Mouse (Mus musculus): Measurements from ENCODE around the gene Gal3st2c. TPM values are rescaled to one million over a fixed set of nuclear protein-coding genes. Genes with fewer than 3 reads are reported as not detected.
"Not testable (repeated sequence)": the region's sequence is repeated elsewhere in the genome, so short reads cannot be mapped to it uniquely, and the experiment has no call there.

Gal3st2c gene
- total RNA-seq (2021): 1 to 10 TPM; 1.1 TPM
- long read RNA-seq, experiment 1, partial matches to known transcripts: 0 of 2 reads
- long read RNA-seq, experiment 1, other reads (novel, unspliced or antisense): 2 of 2 reads
- long read RNA-seq, experiment 2: 0 reads

GRCm38 (mm10) chr1:93990209-93990608 is at the start of gene Gal3st2c:
TSS of gene Gal3st2c (plus strand) at chr1:93990509.
- not testable (repeated sequence) for DNase-seq

- DNase-seq: not testable (repeated sequence)
Measured at GRCm38 (mm10) chr1:93949087-93949486, 41.2 kb upstream of the Gal3st2c start.

GRCm38 (mm10) chr1:93966489-93966888 is 23.8 kb upstream of the Gal3st2c start:
- DNase-seq: not testable (repeated sequence)

- DNase-seq: not testable (repeated sequence)
Measured at GRCm38 (mm10) chr1:93970380-93970779, 19.9 kb upstream of the Gal3st2c start.

GRCm38 (mm10) chr1:93970797-93971196 is 19.5 kb upstream of the Gal3st2c start:
- not testable (repeated sequence) for DNase-seq

- not testable (repeated sequence) for DNase-seq
Measured at GRCm38 (mm10) chr1:93975764-93976163, 14.5 kb upstream of the Gal3st2c start.

- DNase-seq: not testable (repeated sequence)
Measured at GRCm38 (mm10) chr1:93978287-93978686, 12.0 kb upstream of the Gal3st2c start.

- DNase-seq: not testable (repeated sequence)
Measured at GRCm38 (mm10) chr1:93980932-93981331, 9.4 kb upstream of the Gal3st2c start.

- DNase-seq: no peak
Measured at GRCm38 (mm10) chr1:93986167-93986566, 4.1 kb upstream of the Gal3st2c start.

- DNase-seq: no peak
Measured at GRCm38 (mm10) chr1:93988786-93989185, 1.5 kb upstream of the Gal3st2c start.

- not testable (repeated sequence) for DNase-seq
Measured at GRCm38 (mm10) chr1:93991068-93991467, 759 bp downstream of the Gal3st2c start.

GRCm38 (mm10) chr1:93991491-93991890 is 1.2 kb downstream of the Gal3st2c start:
- not testable (repeated sequence) for DNase-seq

- no peak for DNase-seq
Measured at GRCm38 (mm10) chr1:94001023-94001422, 10.7 kb downstream of the Gal3st2c start.

GRCm38 (mm10) chr1:94005954-94006506 is 15.7 kb downstream of the Gal3st2c start:
- not testable (repeated sequence) for DNase-seq

GRCm38 (mm10) chr1:94008826-94009225 is 18.5 kb downstream of the Gal3st2c start:
- DNase-seq: not testable (repeated sequence)

GRCm38 (mm10) chr1:94011643-94012042 is 21.3 kb downstream of the Gal3st2c start:
- DNase-seq: no peak

- DNase-seq: no peak
Measured at GRCm38 (mm10) chr1:94020151-94020550, 29.8 kb downstream of the Gal3st2c start, which contains the start of gene Neu4. TSS of gene Neu4 (plus strand) at chr1:94020451.

GRCm38 (mm10) chr1:94027506-94028108 is 37.3 kb downstream of the Gal3st2c start:
- DNase-seq: no peak

- no peak for DNase-seq
Measured at GRCm38 (mm10) chr1:94028741-94029140, 38.4 kb downstream of the Gal3st2c start.

GRCm38 (mm10) chr1:94033075-94033602 is 42.8 kb downstream of the Gal3st2c start:
- no peak for DNase-seq

- peak; percentile 91 to 93 for DNase-seq
Measured at GRCm38 (mm10) chr1:94034984-94035743, 44.9 kb downstream of the Gal3st2c start.

- no peak for DNase-seq
Measured at GRCm38 (mm10) chr1:94040391-94040790, 50.1 kb downstream of the Gal3st2c start.

GRCm38 (mm10) chr1:94045559-94045958 is 55.2 kb downstream of the Gal3st2c start:
- DNase-seq: no peak

Measured in heart, adult 18-20 months (tissue).